Mouse (Mus musculus): ENCODE results near the gene Nrxn1.
"Not testable (repeated sequence)": the region's sequence is repeated elsewhere in the genome, so short reads cannot be mapped to it uniquely, and the experiment has no call there.

Nrxn1 gene

DNA sequence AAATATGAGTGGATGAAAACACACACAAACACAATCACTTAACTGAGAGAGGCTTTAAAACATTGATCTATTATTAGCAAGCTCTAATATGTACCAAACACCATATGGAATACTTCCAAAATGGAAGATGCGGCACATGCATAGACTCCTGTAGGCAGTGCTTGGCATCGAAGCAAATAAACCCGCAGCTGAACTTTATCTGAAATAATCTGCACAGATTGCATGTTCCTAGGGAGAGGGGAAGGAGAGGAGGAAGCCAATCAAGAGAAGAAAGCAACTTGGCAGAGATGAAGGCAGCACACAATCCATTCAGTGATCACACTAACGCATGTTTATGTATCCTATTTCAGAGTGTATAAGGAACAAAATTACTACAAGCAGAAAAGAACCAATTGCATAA, 542.5 kb downstream of the Nrxn1 start:
- no peak for DNase-seq

DNA sequence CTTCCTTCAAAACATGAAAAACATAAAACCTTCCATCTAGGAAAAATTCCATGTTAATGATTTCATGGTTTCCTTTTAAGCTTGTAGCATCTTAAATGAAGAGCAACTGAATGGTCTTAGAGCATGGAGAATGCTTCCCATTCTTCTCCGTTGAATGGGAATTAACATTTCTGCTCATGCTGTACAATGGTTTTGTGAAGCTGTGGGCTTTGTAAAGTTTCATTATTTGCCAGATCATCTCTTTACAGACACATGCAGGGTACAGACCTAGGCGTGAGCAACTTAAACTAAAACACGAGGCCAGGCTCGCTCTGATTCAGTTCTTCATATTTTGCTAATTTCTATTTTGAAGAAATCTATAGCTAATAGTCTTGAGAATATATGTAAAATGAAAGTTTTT, 546.1 kb downstream of the Nrxn1 start:
- DNase-seq, result no peak

DNA sequence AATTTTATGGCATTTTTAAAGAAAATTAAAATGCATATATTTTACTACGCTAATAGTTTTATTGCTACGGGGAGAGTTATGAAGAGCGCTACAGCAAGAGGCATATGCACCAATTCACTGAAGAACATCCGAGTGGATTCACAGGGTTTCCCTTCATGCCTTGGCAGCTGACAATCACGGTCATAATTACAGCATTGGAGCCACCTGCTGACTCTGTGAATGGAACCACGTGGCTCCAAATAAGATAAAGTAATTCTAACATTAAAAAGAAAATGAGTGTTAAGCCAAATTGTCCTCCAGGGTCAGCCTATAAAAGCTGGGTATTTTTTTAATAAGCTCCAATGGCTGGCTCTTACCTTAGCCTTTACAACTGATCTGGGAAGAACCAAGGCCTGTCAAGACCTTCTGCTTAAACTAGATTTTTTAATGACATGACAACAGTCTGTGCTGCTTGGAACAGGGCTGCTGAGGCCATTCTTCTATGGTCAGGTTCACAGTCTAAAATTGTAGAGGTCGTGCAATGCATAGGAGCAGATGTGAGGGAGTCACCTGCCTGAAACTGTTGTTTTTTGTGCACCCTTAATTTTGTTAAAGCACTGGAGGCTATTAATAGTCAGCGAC, 548.1 kb downstream of the Nrxn1 start:
- DNase-seq, result no peak

DNA sequence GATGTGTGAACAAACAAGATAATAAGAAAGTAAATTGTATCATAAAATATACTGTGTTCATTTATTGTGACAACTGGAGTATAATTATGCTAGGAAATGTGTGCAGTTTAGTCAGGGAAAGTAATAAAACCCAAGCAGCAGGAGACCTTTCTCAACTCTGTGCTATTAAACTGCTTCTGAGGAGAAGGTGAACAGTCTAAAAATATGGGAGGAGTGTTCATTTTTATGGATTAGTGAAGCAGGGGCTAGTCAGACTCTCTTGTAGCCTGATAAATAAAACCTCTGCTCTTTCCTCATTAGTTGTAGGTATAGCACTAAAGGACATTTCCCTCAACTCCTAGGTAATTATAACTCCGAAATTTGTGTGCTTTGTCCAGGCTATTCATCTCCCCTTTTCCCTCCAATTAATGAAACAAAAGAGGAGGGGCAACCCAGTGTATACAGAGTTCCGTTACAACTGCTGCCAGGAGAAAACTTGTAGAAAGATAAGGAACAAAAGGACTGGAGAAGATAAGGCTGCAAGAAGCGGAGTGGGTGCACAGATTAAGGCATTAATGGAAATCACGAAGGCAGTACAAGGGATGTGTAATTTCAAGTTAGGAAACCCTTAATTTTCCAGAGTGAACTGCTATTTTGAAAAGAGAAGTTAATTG, 548.8 kb downstream of the Nrxn1 start:
- no peak for DNase-seq

DNA sequence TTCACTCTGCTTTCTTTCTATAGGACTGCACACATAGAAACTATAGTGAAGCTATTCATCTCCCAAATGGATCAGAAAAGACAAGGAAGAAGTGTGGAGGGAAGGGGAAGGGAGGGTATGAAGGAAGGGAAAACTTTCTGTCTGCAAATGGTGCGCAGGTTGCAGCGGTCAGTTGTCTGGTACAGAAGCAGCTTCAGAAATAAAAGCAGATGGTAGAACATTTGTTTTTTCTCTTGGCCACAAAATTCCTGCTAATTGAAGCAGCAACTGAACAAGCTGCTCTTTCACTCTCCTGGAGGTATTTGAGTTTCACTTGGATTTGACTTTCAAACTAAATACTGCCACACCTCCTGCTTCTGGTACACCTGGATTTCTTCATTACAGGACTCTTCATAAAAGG, 561.4 kb downstream of the Nrxn1 start:
- no peak for DNase-seq

DNA sequence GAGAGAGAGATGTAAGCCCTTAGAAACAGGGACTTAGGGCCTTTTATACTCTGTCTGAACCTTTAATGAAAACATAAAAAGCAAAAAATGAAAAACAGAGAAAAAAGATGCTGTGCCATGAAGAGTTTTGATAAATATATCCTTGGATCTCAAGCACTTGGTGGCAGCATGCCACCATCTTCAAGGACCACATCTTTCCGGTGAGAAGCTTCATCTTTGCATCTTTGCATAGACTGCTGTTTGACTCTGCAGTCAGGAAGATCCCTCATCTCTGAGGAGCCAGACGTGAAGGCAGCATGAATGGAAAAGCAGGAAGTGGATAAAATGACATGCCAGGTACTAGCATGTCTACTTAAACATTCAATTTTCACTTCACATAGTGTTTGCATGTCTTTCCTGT, 586.8 kb downstream of the Nrxn1 start:
- DNase-seq, result no peak

DNA sequence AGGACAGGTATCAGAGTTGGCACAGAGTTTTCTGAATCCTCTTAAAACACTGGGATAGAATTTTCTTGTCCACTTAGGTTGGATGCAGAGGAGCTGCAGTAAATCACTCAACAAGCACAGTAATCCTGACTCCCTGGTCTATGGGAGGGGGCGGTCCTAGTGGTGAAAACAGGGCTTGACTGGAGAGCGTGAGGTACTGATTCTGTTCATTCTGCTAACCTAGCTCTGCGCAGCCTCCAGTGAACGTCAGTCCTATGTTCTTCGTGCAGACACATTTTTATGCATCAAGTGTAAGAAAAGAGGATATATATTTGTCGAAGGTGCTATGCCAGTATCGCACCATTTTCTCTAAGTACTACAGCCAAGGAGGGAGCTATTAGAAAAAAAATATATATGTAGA, 588.9 kb downstream of the Nrxn1 start:
- not testable (repeated sequence) for DNase-seq

DNA sequence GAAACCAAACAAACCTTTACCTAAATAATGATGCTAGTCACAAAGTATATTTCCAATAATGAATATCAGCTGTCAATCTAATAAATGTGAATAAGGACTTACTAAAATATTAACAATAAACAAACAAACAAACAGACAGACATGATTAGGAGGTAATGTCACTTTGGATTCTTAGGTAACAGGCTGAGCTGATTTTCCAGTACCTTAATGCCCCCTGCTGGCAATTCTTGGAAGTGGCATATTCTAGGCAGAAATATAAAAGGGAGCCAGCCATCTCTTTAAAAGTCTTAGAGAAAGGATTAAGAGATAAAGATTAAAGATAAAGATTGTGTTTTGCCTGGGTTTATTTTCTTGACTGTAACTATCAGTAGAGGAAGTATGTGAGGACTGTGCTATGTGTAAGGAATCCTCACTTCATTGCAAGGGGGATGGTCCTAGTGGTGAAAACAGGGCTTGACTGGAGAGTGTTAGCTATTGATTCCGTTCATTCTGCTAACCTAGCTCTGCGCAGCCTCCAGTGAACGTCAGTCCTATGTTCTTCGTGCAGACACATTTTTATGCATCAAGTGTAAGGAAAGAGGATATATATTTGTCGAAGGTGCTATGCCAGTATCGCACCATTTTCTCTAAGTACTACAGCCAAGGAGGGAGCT, 591.7 kb downstream of the Nrxn1 start:
- peak; percentile 42 for DNase-seq

DNA sequence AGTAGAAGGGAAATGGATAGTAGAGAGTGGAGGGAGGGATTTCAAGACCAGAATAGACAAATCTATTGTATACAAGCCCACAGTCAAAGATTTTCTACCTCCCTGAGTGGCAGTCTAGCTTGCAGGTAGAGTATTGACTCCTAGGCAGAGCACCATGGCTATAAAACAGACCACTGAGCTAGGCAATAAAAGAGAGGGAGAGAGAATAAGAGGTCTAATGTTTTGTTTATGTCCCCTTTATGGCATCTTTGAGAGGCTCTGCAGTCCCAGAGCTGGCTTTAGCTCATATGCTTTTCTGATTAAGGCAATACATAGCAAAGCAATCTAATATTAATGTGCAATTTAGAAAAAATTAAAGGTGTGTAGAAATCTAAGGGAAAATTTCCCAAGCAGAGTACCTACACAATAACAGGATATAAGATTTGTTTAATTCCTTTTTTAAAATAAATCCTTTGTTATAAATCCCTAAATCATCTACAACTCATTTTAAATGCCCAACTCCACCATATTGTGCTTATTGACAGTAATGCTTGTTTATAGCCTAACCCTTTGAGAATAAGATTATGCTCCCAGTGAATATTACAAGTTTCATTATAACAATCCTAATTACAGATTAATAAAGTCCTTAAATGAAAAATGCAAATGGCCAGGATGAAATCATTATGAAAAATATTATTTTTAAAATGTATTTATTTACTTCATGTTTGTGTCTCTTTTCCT, 613.2 kb downstream of the Nrxn1 start:
- DNase-seq, result no peak

DNA sequence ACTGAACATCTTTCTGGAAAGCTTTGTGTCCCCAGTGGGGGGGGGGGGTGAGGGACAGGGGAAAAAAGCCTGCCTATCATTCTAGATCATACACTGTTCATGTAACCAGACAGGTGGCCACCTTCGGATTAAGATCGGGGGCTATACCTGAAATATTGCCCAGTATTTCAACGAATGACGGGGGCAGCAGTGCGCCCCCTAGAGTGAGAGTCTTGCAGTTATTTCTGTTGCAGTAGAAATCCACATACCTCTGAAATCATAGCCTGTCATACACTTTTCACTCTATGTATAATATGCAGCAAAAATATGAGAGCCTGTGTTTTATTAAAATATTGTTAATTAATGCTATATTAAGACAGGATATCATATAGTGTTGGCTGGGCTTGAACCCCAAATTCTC, 636.1 kb downstream of the Nrxn1 start:
- DNase-seq, result no peak

DNA sequence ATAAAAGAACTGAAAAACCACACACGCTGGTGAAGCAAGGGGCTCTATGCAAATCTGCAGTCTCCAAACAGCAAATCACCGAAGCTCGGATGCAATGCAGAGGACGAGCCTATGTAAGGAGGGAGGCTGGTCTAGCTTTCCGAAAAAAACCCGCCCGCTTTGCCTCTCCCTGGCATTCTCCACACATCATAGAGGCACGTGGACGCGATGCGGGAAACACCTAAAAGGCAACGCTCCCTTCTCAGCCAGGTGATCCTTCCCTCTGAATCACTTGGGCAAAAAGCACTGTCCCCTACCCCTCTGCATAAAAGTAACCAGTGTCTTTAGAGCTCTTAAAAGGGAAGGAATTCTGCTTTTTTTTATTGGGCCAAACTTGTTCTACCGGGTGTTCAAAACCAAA, 637.0 kb downstream of the Nrxn1 start:
- DNase-seq, result no peak

DNA sequence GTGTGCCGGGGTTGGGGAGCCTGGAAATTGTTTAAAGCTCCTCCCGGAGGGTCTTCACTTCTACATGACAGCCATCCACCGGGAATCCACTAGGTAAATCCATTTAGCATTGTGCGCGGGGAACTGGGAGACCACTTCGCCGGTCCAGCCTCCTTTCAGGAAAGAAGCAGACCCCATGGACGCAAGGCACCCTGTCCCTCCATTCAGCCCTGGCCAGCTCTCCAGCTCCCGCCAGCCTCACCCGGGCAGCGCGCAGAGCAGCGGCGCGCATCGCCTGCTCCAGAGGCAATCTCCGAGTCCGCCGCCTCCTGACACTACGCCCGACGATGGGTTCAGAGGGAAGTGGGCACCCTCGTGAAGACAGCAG, 637.5 kb downstream of the Nrxn1 start:
- DNase-seq, result no peak

DNA sequence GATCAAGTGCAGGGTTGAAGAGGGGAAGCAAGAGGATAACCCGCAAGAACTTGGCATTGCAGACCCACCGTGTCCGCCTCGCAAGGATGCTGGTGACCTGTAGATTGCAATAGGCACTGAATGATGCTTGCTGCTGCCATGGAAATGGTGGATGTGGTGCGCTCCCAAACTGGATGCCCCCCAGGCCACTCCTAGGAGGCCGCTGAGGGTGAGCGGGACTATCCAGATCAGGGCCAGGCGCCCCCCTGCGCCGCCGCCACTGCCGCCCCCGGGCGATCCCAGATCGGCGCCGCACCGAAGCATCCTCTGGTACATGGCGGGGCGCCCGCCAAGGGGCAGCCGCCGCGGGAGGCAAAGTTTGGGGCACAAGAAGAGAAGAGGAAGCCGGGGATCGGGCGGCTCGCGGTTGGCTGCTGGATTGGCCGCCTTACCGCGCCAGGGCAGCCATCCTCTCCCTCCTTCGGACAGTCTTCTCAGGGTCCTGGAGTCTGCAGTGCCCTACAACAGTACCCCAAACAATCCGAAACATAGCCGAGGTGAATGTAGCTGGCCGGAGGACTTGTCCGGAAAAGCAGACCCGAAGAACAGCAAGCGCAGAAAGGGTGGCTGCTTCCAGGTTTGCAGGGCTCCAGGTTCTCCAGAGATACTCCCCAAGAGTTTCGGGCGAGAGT, 638.0 kb downstream of the Nrxn1 start:
- DNase-seq, result no peak

DNA sequence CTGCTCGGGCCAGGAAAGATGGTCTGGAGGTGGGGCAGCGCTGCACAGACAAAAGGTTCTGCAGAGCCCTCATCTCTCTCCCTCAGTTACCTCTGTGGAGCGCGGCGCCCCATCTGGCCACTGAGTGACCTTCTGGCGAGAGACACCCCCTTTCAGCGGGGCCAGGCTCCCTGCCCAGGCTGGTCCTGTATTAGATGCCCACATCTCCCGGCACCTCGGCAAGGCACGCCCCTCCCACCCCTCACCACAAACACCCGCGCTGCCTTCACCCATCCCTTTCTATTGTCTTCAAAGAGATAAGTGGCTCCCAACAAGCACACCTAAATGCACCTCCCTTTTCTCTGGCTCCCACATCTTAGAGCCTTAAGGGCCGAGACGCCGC, 638.5 kb downstream of the Nrxn1 start:
- no peak for DNase-seq

DNA sequence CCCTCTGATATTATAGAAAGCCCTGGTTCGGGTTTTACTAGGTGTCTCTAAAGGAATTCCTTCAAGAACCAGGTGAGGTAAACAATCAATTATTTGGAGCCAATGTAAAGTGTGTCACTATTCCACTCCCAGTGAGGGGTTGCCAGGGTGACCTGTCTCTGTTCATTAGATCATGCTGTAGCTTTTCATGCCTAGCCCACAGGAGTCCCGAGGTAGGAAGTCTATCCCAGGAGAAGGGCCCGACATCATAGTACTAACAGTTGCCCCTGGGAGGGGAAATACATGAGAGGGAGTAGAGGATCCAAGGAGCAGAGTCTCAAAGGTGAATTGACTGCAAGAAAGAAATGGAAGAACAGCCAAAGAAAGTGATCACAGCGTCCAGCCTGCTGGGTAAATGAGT, 639.6 kb downstream of the Nrxn1 start:
- DNase-seq, result no peak

DNA sequence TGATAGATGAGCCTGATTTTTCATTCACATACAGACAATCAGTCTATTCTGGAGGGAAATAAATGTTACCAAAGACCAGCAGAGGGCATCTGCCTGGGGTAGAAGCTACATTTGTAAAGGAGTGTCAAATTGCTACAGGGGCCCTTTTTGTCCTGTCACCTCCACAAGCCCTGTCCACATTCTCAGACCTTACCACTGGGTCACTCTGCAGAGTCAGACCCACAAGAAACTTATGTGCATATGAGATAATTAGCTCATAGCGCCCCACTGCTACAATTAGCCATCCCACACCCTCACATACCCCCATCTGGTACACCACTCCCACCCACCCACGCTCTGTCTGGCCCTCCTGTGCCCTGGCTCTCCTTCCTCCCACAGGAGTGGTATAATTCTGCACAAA, 640.1 kb downstream of the Nrxn1 start:
- DNase-seq, result no peak

DNA sequence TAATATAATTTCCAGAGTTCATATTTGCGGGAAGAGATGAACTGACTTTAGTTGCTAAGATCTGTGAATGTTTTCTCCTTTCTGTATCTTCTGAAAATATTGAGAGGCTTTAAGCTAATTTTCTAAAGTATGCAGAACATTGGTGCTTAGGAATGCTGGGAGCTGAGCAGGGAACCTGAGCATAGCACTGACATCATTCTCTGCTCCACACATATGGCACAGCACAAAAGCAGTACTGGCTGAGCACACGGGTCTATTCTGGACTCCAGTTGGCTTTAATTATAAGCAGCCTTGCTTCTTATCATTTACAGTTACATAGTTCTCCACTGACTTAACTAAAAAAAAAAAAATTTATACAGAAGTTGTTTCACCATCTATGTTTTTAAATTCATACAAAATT, 641.5 kb downstream of the Nrxn1 start:
- DNase-seq, result no peak

DNA sequence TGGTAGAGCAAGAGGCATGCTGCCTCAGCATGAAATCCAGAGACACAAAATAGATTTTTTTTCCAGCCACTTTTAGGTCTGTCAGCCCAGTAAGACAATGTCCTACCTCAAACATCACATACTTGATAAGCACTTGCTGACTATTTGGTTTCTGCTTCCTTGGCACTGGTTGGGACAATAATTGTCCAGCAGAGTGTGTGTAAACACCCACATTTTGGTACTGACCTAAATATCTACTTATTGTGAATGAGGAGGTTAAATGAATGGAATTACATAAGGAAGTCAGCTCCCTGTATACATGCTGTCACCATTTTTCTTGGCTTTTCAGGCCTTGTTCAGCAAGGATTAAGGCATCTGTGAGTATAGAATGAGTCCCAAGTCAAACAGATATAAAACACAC, 649.8 kb downstream of the Nrxn1 start:
- DNase-seq, result no peak

DNA sequence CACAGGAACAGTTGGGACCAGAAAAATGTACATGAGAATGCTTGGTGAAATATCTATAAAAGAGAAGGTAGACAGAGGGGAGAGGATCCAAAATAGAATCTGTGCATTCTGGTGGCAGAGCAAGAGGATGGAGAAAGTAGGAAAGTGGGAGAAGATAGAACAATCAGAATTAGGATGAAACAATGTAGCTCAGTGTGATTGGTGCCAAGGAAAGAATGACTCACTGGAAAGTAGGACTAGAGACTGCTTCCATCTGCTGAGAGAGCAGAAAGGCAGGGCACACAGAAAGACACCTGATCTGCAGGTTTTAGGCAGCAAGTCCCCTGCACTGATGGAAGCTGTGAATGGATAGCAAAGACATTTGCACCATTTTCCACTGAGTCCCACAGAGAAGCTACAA, 657.0 kb downstream of the Nrxn1 start:
- DNase-seq, result no peak

DNA sequence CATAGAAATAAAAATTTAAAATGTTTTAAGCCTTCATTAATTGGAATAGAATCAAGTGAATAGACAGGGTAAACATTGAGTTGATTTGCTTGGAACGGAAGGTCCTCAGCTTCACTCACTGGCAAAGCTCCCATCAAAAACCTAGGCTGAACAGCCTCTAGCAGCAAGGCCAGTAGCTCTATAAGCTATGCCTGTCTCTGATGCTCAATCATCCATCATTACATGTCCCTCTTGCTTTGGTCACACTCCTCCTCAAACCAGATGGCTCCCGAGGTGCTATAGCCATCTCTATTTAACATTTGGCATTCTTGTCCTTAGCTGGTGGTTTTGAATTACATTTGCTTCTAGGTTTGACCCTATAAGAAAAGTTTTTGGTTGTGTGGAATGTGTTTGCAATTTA, 657.5 kb downstream of the Nrxn1 start:
- no peak for DNase-seq

DNA sequence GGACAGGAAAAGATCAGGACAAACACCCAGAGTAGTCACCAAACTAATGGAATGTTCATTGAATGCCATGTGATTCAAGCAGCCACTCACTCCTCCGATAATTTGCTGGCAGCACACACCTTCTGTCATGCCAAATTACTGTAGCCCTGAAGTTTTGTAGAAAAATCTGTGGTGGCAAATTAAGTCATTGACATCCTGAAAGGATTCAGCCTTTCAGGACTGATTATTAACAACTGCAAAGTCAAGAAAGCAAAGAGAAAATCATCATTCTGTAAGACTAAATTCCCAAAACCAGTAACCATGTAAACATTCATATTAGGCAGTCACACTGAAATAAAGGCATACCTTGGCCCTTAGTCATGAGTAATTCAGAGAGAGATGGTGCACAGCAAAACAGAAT, 662.7 kb downstream of the Nrxn1 start:
- no peak for DNase-seq

DNA sequence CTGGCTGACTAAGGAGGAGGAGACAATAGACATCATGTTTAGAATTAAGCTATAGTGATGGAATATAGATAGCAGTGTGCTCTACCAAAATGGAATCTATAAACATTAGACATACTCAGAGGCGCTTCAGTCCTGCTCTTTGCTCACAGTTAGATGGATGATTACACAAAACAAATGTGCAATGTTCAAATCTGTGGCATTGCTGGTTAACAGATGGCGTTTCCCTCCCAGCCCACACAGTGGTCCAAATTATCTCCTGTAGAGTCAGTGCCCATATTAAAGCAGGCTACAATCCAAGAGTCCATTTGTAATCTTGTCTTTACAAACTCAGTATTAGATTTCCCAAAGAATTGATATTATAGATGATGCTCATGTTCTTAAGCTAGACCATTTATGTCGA, 666.9 kb downstream of the Nrxn1 start:
- DNase-seq, result no peak

DNA sequence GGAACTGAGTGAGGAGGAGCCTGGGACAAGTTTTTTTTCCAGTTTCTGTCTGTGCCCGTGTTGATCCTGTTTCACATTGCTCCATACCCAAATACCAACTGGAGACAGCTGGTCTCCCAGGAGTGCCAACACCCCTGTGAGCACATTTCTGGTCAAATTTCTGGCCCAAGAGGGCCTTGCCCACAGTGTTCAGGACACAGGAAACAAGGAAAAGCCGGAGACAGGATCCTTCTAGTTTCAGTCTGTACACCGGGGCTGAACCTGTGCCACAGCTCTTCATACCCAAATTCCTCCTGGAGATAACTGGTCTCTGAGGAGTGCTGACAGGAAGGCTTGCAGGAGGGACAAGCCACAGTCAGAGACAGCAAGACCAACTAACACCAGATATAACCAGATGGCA, 670.3 kb downstream of the Nrxn1 start:
- DNase-seq, result no peak

DNA sequence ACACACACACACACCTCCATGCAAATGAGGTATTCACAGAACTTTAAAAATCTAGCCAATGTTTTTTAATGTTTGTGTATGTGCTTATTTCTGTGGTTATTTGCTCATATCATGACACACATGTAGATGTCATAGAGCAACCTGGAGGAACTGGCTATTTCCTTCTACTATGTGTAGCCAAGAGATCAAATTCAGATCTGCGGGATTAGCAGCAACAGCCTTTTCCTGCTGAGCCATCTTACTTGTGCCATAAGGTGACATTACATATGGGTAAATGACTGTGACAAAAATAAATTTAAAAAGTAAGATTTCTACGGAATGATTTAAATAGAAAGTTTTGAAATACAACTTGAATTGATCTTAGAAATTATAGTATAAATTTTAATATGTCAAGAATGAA, 672.1 kb downstream of the Nrxn1 start:
- DNase-seq, result no peak

Measured in kidney, adult 18-20 months (tissue).